Mouse (Mus musculus): ENCODE results near the gene Ctsl.
A peak's percentile ranks its signal among the peaks of the same experiment; 100 is the strongest.

DNA sequence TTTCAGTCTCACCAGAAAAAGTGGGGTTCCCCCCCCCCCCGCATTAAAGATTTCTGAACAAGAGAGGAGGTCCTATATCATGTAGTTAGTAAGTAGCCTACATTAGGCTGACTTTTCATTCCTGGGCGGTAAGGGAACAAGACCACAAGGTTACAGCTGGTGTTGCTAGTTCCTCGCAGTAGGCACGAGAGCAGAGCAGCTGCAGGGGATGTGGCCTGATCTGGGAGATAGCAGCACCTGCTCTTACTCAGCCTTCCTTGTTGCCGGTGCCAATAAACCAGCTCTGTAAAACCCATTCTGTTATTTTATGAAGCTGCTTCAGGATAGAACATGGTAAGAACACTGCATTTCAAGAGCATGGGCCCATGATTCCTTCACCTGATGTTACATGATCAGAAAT, 39.9 kb upstream of the Ctsl start:
- TF ChIP-seq GATA1 (IDR thresholded peaks at IDR 0.05; ENCODE audit: low read length) (peak; percentile 48; the same call in 1 of the 2 replicates), TAL1 (IDR thresholded peaks at IDR 0.05; ENCODE audit: low read length) (no peak)
